Mouse (Mus musculus) embryonic facial prominence, embryonic 14.5 days (tissue): ENCODE measurements around the gene Bad. TPM values are rescaled to one million over a fixed set of nuclear protein-coding genes. Genes with fewer than 3 reads are reported as not detected.
"Not testable (repeated sequence)": the region's sequence is repeated elsewhere in the genome, so short reads cannot be mapped to it uniquely, and the experiment has no call there.

Experiments
- ATAC-seq: fragments of 200-750 bp; cut with Nextera tagmentation; 2 replicates; pipeline ENCODE4 v1.8.0; 2017; ENCODE audit warnings: low read depth, moderate number of reproducible peaks, moderate TSS enrichment
- DNase-seq: peaks from one replicate; pipeline ENCODE4 v3.0.0-alpha.2; 2015; ENCODE audit warnings: low spot score
- H3K27ac ChIP-seq: fragments of 300-500 bp; sonication (generic); replicated peaks from 2 replicates; pipeline ENCODE4 v1.5.1; 2014; ENCODE audit warnings: low read depth, mild to moderate bottlenecking, low read length, moderate library complexity
- H3K27me3 ChIP-seq: fragments of 300-500 bp; sonication (generic); replicated peaks from 2 replicates; pipeline ENCODE4 v1.6.1; 2014; ENCODE audit warnings: low read length; ENCODE audit not compliant: control insufficient read depth, insufficient read depth
- H3K36me3 ChIP-seq: fragments of 300-500 bp; sonication (generic); 2 replicates; pipeline ENCODE4 v1.6.1; 2014; ENCODE audit warnings: low read length, mixed read lengths; ENCODE audit not compliant: control insufficient read depth, insufficient read depth
- H3K4me1 ChIP-seq: fragments of 300-500 bp; sonication (generic); 2 replicates; pipeline ENCODE4 v1.6.1; 2014; ENCODE audit warnings: antibody characterized with exemption, low read length; ENCODE audit not compliant: control insufficient read depth, insufficient read depth
- H3K4me2 ChIP-seq: fragments of 300-500 bp; sonication (generic); 2 replicates; pipeline ENCODE4 v1.6.1; 2014; ENCODE audit warnings: low read depth, mild to moderate bottlenecking, low read length, moderate library complexity, mixed read lengths
- H3K4me3 ChIP-seq: fragments of 300-500 bp; sonication (generic); 2 replicates; pipeline ENCODE4 v1.5.1; 2014; ENCODE audit warnings: low read depth, mild to moderate bottlenecking, low read length
- H3K9ac ChIP-seq: fragments of 300-500 bp; sonication (generic); 2 replicates; pipeline ENCODE4 v1.6.1; 2014; ENCODE audit warnings: low read depth, mild to moderate bottlenecking, low read length, moderate library complexity, mixed read lengths
- H3K9me3 ChIP-seq: fragments of 300-500 bp; sonication (generic); 2 replicates; pipeline ENCODE4 v1.6.1; 2016; ENCODE audit warnings: low read length; ENCODE audit not compliant: control insufficient read depth
- WGBS: fragments of 180-500 bp; shearing (Covaris S2); extraction: QIAGEN DNeasy Blood & Tissue Kit; methylation state at CpG from one replicate; pipeline ENCODE4 v1.1.7; 2014; 5-methylcytosine and 5-hydroxymethylcytosine counted together
- polyA plus RNA-seq: library from polyadenylated mRNA; unstranded; fragments of >200 nt; fragmentation: Nextera tagmentation; extraction: Ambion mirVana; gene quantifications from 2 replicates; pipeline ENCODE4 v1.2.1, GENCODE M21; 2014

Bad gene
- polyA plus RNA-seq, 1 experiment from 2014 or later: 70.7 TPM

- Histone ChIP-seq H3K4me1 (peaks cover 16% of the 10 kb centered on the region), H3K4me2 (peak overlapping the region; percentile 85), H3K27me3 (no peaks in the 10 kb centered on the region), H3K9ac (peak overlapping the region; percentile 92), H3K27ac (peak overlapping the region; percentile 16; the same call in 1 of the 2 replicates), H3K36me3 (peaks cover 25% of the 10 kb centered on the region), H3K4me3 (peak overlapping the region; percentile 89), H3K9me3 (no peaks in the 10 kb centered on the region)
- DNase-seq: no peak
- 5% methylated on average over 8 of the region's 8 CpGs for WGBS
- ATAC-seq: no peak
Measured at GRCm38 (mm10) chr19:6987904-6988285, 46.2 kb downstream of the Bad start.

GRCm38 (mm10) chr19:6989251-6989650 is 47.6 kb downstream of the Bad start:
- DNase-seq (no peak), ATAC-seq (no peak)
- no peaks in the 10 kb centered on the region for H3K27me3 ChIP-seq
- H3K36me3 ChIP-seq: peaks cover 13% of the 10 kb centered on the region
- H3K4me2 ChIP-seq: no peak overlapping the region
- H3K4me3 ChIP-seq: no peak overlapping the region
- 87% methylated on average over 8 of the region's 8 CpGs for WGBS
- no peak overlapping the region for H3K27ac ChIP-seq
- H3K9me3 ChIP-seq: no peaks in the 10 kb centered on the region
- H3K4me1 ChIP-seq: peaks cover 21% of the 10 kb centered on the region
- no peak overlapping the region for H3K9ac ChIP-seq

GRCm38 (mm10) chr19:6990712-6991111 is 49.1 kb downstream of the Bad start:
- ATAC-seq: no peak
- Histone ChIP-seq H3K27ac (no peak overlapping the region), H3K4me1 (peaks cover 30% of the 10 kb centered on the region), H3K9ac (no peak overlapping the region), H3K4me3 (no peak overlapping the region), H3K36me3 (0 out of 2 replicates have a peak, but pooled peaks cover 2% of the 10 kb centered on the region), H3K4me2 (no peak overlapping the region), H3K9me3 (no peaks in the 10 kb centered on the region), H3K27me3 (no peaks in the 10 kb centered on the region)
- 82% methylated on average over 6 of the region's 6 CpGs for WGBS
- no peak for DNase-seq

GRCm38 (mm10) chr19:6991166-6991565 is 49.5 kb downstream of the Bad start:
- H3K4me3 ChIP-seq, H3K36me3 ChIP-seq, ATAC-seq, H3K9ac ChIP-seq, H3K9me3 ChIP-seq, H3K27ac ChIP-seq, H3K4me2 ChIP-seq, H3K27me3 ChIP-seq, DNase-seq: not testable (repeated sequence)
- peaks cover 28% of the 10 kb centered on the region for H3K4me1 ChIP-seq
- WGBS: 90% methylated on average over 6 of the region's 6 CpGs

- Histone ChIP-seq H3K27ac (peak within 1 kb of the TSS; percentile 61), H3K4me3 (peak within 1 kb of the TSS; percentile 55), H3K4me1 (peaks cover 29% of the 10 kb centered on the region), H3K36me3 (no peaks in the 10 kb centered on the region), H3K9ac (peak within 1 kb of the TSS; percentile 65), H3K27me3 (no peaks in the 10 kb centered on the region), H3K9me3 (no peaks in the 10 kb centered on the region), H3K4me2 (peak within 1 kb of the TSS; percentile 98)
- WGBS: 2% methylated on average over 29 of the region's 37 CpGs
- ATAC-seq (peak; percentile 96), DNase-seq (peak; percentile 99)
Measured at GRCm38 (mm10) chr19:6992011-6992858, 50.6 kb downstream of the Bad start, which contains the start of gene Dnajc4. Gene Dnajc4 (minus strand): TSS chr19:6992572.

GRCm38 (mm10) chr19:6993011-6993770 is 51.5 kb downstream of the Bad start:
- 0 out of 2 replicates have a peak, but pooled peaks have one; percentile 0 for ATAC-seq
- 59% methylated on average over 14 of the region's 14 CpGs for WGBS
- H3K36me3 ChIP-seq: no peaks in the 10 kb centered on the region; the same call in 1 of the 2 replicates
- 0 out of 2 replicates have a peak overlapping the region, but pooled peaks have one; percentile 21 for H3K27ac ChIP-seq
- H3K4me1 ChIP-seq: peaks cover 29% of the 10 kb centered on the region
- peak overlapping the region; percentile 98 for H3K4me2 ChIP-seq
- H3K9me3 ChIP-seq: no peaks in the 10 kb centered on the region
- no peak for DNase-seq
- H3K9ac ChIP-seq: peak overlapping the region; percentile 65
- H3K4me3 ChIP-seq: peak overlapping the region; percentile 55
- H3K27me3 ChIP-seq: no peaks in the 10 kb centered on the region

- no peak for ATAC-seq
- Histone ChIP-seq H3K9ac (no peak overlapping the region), H3K27me3 (no peaks in the 10 kb centered on the region), H3K4me3 (no peak overlapping the region), H3K27ac (no peak overlapping the region), H3K4me2 (no peak overlapping the region), H3K36me3 (peaks cover 8% of the 10 kb centered on the region), H3K4me1 (peaks cover 29% of the 10 kb centered on the region; the same call in 1 of the 2 replicates), H3K9me3 (no peaks in the 10 kb centered on the region)
- no peak for DNase-seq
- WGBS: 88% methylated on average over 8 of the region's 8 CpGs
Measured at GRCm38 (mm10) chr19:6994002-6994401, 52.3 kb downstream of the Bad start.

GRCm38 (mm10) chr19:6994489-6994888 is 52.8 kb downstream of the Bad start:
- Histone ChIP-seq H3K9ac (peak overlapping the region; percentile 72), H3K36me3 (peaks cover 13% of the 10 kb centered on the region), H3K27ac (no peak overlapping the region), H3K9me3 (no peaks in the 10 kb centered on the region), H3K4me2 (0 out of 2 replicates have a peak overlapping the region, but pooled peaks have one; percentile 70), H3K4me3 (no peak overlapping the region), H3K27me3 (no peaks in the 10 kb centered on the region), H3K4me1 (peaks cover 29% of the 10 kb centered on the region; the same call in 1 of the 2 replicates)
- WGBS: 84% methylated on average over 8 of the region's 8 CpGs
- no peak for ATAC-seq
- no peak for DNase-seq
